Mouse (Mus musculus): Measurements from ENCODE around the gene Gata5. TPM values are rescaled to one million over a fixed set of nuclear protein-coding genes. Genes with fewer than 3 reads are reported as not detected.

The Gata5 gene
- polyA plus RNA-seq, 1 experiment = 0.12 TPM

DNA sequence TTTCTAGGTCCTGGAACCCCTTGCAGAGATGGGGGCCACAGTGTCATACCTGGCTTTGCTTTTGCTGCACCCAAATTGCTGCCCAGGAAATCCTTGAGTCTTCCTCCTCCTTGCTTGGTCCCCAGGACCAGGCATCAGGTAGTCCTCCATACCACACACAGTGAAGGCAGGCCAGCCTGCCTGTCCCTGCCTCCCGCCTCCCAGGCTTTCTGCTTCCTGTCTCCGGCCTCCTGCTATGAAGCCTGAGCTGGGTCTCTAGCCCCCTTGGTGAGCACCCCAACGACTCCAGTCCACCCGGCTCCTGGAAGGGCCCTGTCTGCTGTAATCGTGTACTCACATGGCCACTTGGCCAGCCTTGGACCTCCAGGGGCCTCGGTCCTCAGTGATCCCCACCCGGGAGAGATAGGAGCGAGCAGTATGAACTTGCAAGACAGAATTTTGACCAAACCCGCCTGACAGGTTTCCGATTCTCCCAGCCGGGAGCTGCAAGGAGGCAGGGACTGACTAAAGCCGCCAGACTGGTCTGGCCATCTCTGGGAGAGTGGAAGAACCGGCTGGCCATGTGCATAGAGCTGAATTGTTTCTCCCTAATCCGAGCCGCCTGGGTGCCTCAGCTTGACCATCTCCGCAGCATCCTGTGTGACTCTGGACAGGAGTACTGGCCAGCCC, 44.9 kb downstream of the Gata5 start, which contains the start of gene Rbbp8nl:
Rbbp8nl (minus strand) TSS at position 440 of the 669 bp plus-strand sequence.
- Histone ChIP-seq H3K4me1 (ENCODE audit: control insufficient read depth, insufficient read depth, insufficient read length) (no peaks in the 10 kb centered on the region), H3K27ac (ENCODE audit: insufficient read depth, low read length) (no peak within 1 kb of the TSS), H3K27me3 (ENCODE audit: control insufficient read depth, insufficient read depth, low read length) (no peaks in the 10 kb centered on the region), H3K36me3 (ENCODE audit: control insufficient read depth, insufficient read depth, low read length) (no peaks in the 10 kb centered on the region), H3K4me3 (ENCODE audit: extremely low read depth, insufficient read depth, insufficient read length) (no peak within 1 kb of the TSS)
- WGBS = 77% methylated on average over 16 of the region's 16 CpGs
- no peak for DNase-seq (ENCODE audit: low read depth in 1 of 2, low spot score in 2 of 2)
- TF ChIP-seq CTCF (IDR thresholded peaks at IDR 0.05; ENCODE audit: extremely low read depth, insufficient read depth, insufficient read length, insufficient replicate concordance) (no peak), POLR2A (IDR thresholded peaks at IDR 0.05; ENCODE audit: low read depth, low read length) (no peak)

- Histone ChIP-seq H3K36me3 (ENCODE audit: control insufficient read depth, insufficient read depth, low read length) (no peaks in the 10 kb centered on the region), H3K4me1 (ENCODE audit: control insufficient read depth, insufficient read depth, insufficient read length) (no peaks in the 10 kb centered on the region), H3K27me3 (ENCODE audit: control insufficient read depth, insufficient read depth, low read length) (no peaks in the 10 kb centered on the region), H3K27ac (ENCODE audit: insufficient read depth, low read length) (no peak overlapping the region), H3K4me3 (ENCODE audit: extremely low read depth, insufficient read depth, insufficient read length) (no peak overlapping the region)
- no peak for TF ChIP-seq POLR2A (IDR thresholded peaks at IDR 0.05; ENCODE audit: low read depth, low read length)
- no peak for TF ChIP-seq CTCF (IDR thresholded peaks at IDR 0.05; ENCODE audit: extremely low read depth, insufficient read depth, insufficient read length, insufficient replicate concordance)
- DNase-seq (ENCODE audit: low read depth in 1 of 2, low spot score in 2 of 2) = no peak
- 77% methylated on average over 11 of the region's 11 CpGs for WGBS
Observed at GRCm38 (mm10) chr2:180288966-180289365, 45.5 kb downstream of the Gata5 start.

- no peak for TF ChIP-seq POLR2A (IDR thresholded peaks at IDR 0.05; ENCODE audit: low read depth, low read length)
- no peak for TF ChIP-seq CTCF (IDR thresholded peaks at IDR 0.05; ENCODE audit: extremely low read depth, insufficient read depth, insufficient read length, insufficient replicate concordance)
- WGBS = 83% methylated on average over 8 of the region's 8 CpGs
- H3K4me3 ChIP-seq (ENCODE audit: extremely low read depth, insufficient read depth, insufficient read length) = no peak overlapping the region
- no peaks in the 10 kb centered on the region for H3K36me3 ChIP-seq (ENCODE audit: control insufficient read depth, insufficient read depth, low read length)
- no peak for DNase-seq (ENCODE audit: low read depth in 1 of 2, low spot score in 2 of 2)
- peaks cover 18% of the 10 kb centered on the region; the same call in 1 of the 2 replicates for H3K4me1 ChIP-seq (ENCODE audit: control insufficient read depth, insufficient read depth, insufficient read length)
- H3K27ac ChIP-seq (ENCODE audit: insufficient read depth, low read length) = no peak overlapping the region
- H3K27me3 ChIP-seq (ENCODE audit: control insufficient read depth, insufficient read depth, low read length) = no peaks in the 10 kb centered on the region; the same call in 1 of the 2 replicates
Observed at GRCm38 (mm10) chr2:180279321-180279720, 55.2 kb downstream of the Gata5 start.

GRCm38 (mm10) chr2:180277773-180278320, 56.7 kb downstream of the Gata5 start:
- no peak overlapping the region for H3K27ac ChIP-seq (ENCODE audit: insufficient read depth, low read length)
- no peak overlapping the region for H3K4me3 ChIP-seq (ENCODE audit: extremely low read depth, insufficient read depth, insufficient read length)
- no peak for DNase-seq (ENCODE audit: low read depth in 1 of 2, low spot score in 2 of 2)
- TF ChIP-seq POLR2A (IDR thresholded peaks at IDR 0.05; ENCODE audit: low read depth, low read length) (no peak), CTCF (IDR thresholded peaks at IDR 0.05; ENCODE audit: extremely low read depth, insufficient read depth, insufficient read length, insufficient replicate concordance) (no peak)
- no peaks in the 10 kb centered on the region for H3K27me3 ChIP-seq (ENCODE audit: control insufficient read depth, insufficient read depth, low read length)
- peaks cover 18% of the 10 kb centered on the region; the same call in 1 of the 2 replicates for H3K4me1 ChIP-seq (ENCODE audit: control insufficient read depth, insufficient read depth, insufficient read length)
- H3K36me3 ChIP-seq (ENCODE audit: control insufficient read depth, insufficient read depth, low read length) = no peaks in the 10 kb centered on the region
- WGBS = 89% methylated on average over 8 of the region's 8 CpGs

DNA sequence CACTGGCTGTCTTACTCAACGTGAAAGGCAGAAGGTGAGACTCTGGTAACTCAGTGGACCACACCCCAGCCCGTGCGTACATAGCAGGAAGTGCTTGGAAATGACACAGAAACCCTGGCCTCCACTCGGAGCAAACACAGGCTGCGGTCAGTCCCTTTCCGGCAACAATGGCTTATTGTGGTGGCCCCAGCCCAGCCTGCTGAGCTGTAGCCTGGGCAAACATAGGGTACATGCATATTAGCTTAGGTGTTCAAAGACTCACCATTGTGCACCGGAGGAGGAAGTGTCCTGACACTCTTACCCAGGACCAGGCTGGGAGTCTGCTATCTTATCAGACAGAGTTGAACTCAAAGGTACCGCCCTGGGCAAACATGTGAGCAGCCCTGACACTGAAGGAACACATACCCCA, 57.6 kb downstream of the Gata5 start:
- Histone ChIP-seq H3K36me3 (ENCODE audit: control insufficient read depth, insufficient read depth, low read length) (no peaks in the 10 kb centered on the region), H3K4me1 (ENCODE audit: control insufficient read depth, insufficient read depth, insufficient read length) (peaks cover 28% of the 10 kb centered on the region; the same call in 1 of the 2 replicates), H3K27me3 (ENCODE audit: control insufficient read depth, insufficient read depth, low read length) (no peaks in the 10 kb centered on the region), H3K4me3 (ENCODE audit: extremely low read depth, insufficient read depth, insufficient read length) (no peak overlapping the region), H3K27ac (ENCODE audit: insufficient read depth, low read length) (peak overlapping the region; percentile 45)
- WGBS = 11% methylated on average over 8 of the region's 8 CpGs
- TF ChIP-seq CTCF (IDR thresholded peaks at IDR 0.05; ENCODE audit: extremely low read depth, insufficient read depth, insufficient read length, insufficient replicate concordance) (no peak), POLR2A (IDR thresholded peaks at IDR 0.05; ENCODE audit: low read depth, low read length) (no peak)
- peak; percentile 23 to 66 for DNase-seq (ENCODE audit: low read depth in 1 of 2, low spot score in 2 of 2)

- 17% methylated on average over 4 of the region's 4 CpGs for WGBS
- no peak overlapping the region for H3K4me3 ChIP-seq (ENCODE audit: extremely low read depth, insufficient read depth, insufficient read length)
- H3K27me3 ChIP-seq (ENCODE audit: control insufficient read depth, insufficient read depth, low read length) = no peaks in the 10 kb centered on the region
- H3K27ac ChIP-seq (ENCODE audit: insufficient read depth, low read length) = peak overlapping the region; percentile 25; the same call in 1 of the 2 replicates
- H3K4me1 ChIP-seq (ENCODE audit: control insufficient read depth, insufficient read depth, insufficient read length) = peaks cover 33% of the 10 kb centered on the region; the same call in 1 of the 2 replicates
- no peak for DNase-seq (ENCODE audit: low read depth in 1 of 2, low spot score in 2 of 2)
- TF ChIP-seq POLR2A (IDR thresholded peaks at IDR 0.05; ENCODE audit: low read depth, low read length) = no peak
- no peak for TF ChIP-seq CTCF (IDR thresholded peaks at IDR 0.05; ENCODE audit: extremely low read depth, insufficient read depth, insufficient read length, insufficient replicate concordance)
- no peaks in the 10 kb centered on the region for H3K36me3 ChIP-seq (ENCODE audit: control insufficient read depth, insufficient read depth, low read length)
Observed at GRCm38 (mm10) chr2:180276385-180276784, 58.1 kb downstream of the Gata5 start.

DNA sequence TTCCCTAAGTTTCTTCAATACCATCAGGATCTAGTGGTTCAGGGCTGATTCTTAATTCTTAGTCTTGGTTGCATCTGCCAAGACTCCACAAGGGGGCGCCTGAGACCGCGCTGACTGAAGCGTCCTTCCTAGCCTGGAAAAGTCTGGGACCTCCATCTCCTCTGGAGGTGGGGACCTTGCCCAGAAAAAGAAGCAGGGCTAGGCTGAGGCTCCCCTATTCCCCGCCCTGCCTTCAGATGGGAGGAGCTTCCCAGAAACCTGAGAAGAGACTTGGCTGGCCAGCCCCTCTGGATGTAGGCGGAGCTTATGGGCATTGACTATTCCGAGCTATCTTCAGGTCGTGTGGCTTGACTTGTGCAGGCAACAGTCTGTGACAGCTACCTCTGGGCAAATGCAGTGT, 58.7 kb downstream of the Gata5 start:
- Histone ChIP-seq H3K4me1 (ENCODE audit: control insufficient read depth, insufficient read depth, insufficient read length) (peaks cover 38% of the 10 kb centered on the region; the same call in 1 of the 2 replicates), H3K27ac (ENCODE audit: insufficient read depth, low read length) (no peak overlapping the region), H3K27me3 (ENCODE audit: control insufficient read depth, insufficient read depth, low read length) (no peaks in the 10 kb centered on the region), H3K36me3 (ENCODE audit: control insufficient read depth, insufficient read depth, low read length) (no peaks in the 10 kb centered on the region), H3K4me3 (ENCODE audit: extremely low read depth, insufficient read depth, insufficient read length) (no peak overlapping the region)
- WGBS = 2% methylated on average over 8 of the region's 8 CpGs
- TF ChIP-seq CTCF (IDR thresholded peaks at IDR 0.05; ENCODE audit: extremely low read depth, insufficient read depth, insufficient read length, insufficient replicate concordance) (peak; percentile 86), POLR2A (IDR thresholded peaks at IDR 0.05; ENCODE audit: low read depth, low read length) (no peak)
- peak; percentile 52 to 56 for DNase-seq (ENCODE audit: low read depth in 1 of 2, low spot score in 2 of 2)

Other genes starting within 250 kb of the Gata5 start
- gene Hrh3, start 230.2 kb downstream of the Gata5 start, polyA plus RNA-seq (2012; rRNA removed) = not detected in 2 replicates
- 12.3 and 14.3 TPM in 2 replicates for gene Osbpl2, start 215.4 kb downstream of the Gata5 start, polyA plus RNA-seq (2012; rRNA removed)
- 88.2 and 124 TPM in 2 replicates for gene Adrm1, start 163.2 kb downstream of the Gata5 start, polyA plus RNA-seq (2012; rRNA removed)
- gene Lama5, start 108.8 kb downstream of the Gata5 start, polyA plus RNA-seq (2012; rRNA removed) = 8.4 and 12.2 TPM in 2 replicates
- gene Rps21, start 77.3 kb downstream of the Gata5 start, polyA plus RNA-seq (2012; rRNA removed) = 2,793 and 4,124 TPM in 2 replicates
- gene Cables2, start 61.2 kb downstream of the Gata5 start, polyA plus RNA-seq (2012; rRNA removed) = 40.9 and 56.9 TPM in 2 replicates
- not detected in 2 replicates for gene Rbbp8nl, start 44.8 kb downstream of the Gata5 start, polyA plus RNA-seq (2012; rRNA removed)
- 8.1 and 10.1 TPM in 2 replicates for gene Slco4a1, start 121.5 kb upstream of the Gata5 start, polyA plus RNA-seq (2012; rRNA removed)
- not detected in 2 replicates for gene Ntsr1, start 165.3 kb upstream of the Gata5 start, polyA plus RNA-seq (2012; rRNA removed)
- gene Mrgbp, start 246.6 kb upstream of the Gata5 start, polyA plus RNA-seq (2012; rRNA removed) = 30.8 and 41.2 TPM in 2 replicates